Mouse (Mus musculus): ENCODE measurements at regions not wholly inside any gene's neighbourhood (a gene's known extent, or its start where the extent isn't known, plus 50 kb on each side); places are given as distances from the start of the nearest gene placed in this dataset.

DNA sequence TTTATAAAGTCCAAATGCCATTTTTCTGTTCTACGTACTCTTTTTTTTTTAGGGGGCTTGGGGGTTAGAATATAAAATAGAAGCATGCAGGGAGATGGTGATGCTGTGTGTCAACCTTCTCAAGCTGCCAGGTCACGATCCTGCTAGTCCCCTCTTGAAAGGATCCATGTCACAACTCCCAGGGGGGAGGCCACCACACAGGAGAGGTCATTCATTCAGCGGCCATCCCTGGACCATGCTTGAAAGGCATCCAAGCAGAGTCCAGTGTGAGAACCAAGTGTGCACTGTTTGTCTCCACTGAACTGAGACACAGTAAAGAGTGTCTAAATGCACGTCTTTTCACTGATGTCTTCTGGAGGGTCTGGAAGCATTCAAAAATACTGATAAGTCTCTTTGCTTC is 119.8 kb upstream of the N6amt1 start:
- no peaks in the 10 kb centered on the region for H3K4me1 ChIP-seq (ENCODE audit: control insufficient read depth, insufficient read depth, low read length)
- TF ChIP-seq CTCF (IDR thresholded peaks at IDR 0.05; ENCODE audit: control insufficient read depth, insufficient read depth, insufficient replicate concordance, low read depth, low read length) (no peak), POLR2A (IDR thresholded peaks at IDR 0.05; ENCODE audit: control insufficient read depth, low read depth, low read length) (no peak)
- no peak overlapping the region for H3K27ac ChIP-seq (ENCODE audit: control insufficient read depth, insufficient read depth, low read depth, low read length)
- no peaks in the 10 kb centered on the region for H3K36me3 ChIP-seq (ENCODE audit: control insufficient read depth, insufficient read depth, low read length)
- no peaks in the 10 kb centered on the region for H3K27me3 ChIP-seq (ENCODE audit: control insufficient read depth, insufficient read depth, low read length)
- H3K4me3 ChIP-seq (ENCODE audit: control insufficient read depth, low read depth, low read length) = no peak overlapping the region

DNA sequence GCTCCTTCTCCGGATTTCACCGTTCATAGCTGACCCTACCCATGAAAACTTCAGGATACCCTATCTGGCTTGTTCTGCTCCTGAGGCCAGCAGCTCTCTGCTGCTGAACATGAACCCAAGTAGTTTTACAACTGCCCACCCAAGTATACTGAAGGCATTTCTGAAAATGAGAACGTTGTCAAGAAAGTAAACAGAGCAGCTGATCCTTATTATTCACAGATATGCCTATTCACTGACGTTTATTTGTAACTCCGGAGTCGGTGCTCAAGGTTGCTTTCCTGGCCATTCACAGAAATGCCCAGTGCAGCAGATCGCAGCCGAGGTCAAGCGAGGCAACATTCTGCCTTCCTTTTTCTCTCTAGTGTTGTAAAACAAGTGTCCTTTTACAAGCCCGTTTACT is 128.4 kb upstream of the N6amt1 start:
- TF ChIP-seq CTCF (IDR thresholded peaks at IDR 0.05; ENCODE audit: control insufficient read depth, insufficient read depth, insufficient replicate concordance, low read depth, low read length) = no peak
- H3K27ac ChIP-seq (ENCODE audit: control insufficient read depth, insufficient read depth, low read depth, low read length) = no peak overlapping the region
- no peaks in the 10 kb centered on the region for H3K36me3 ChIP-seq (ENCODE audit: control insufficient read depth, insufficient read depth, low read length)
- no peaks in the 10 kb centered on the region for H3K27me3 ChIP-seq (ENCODE audit: control insufficient read depth, insufficient read depth, low read length)
- no peaks in the 10 kb centered on the region for H3K4me1 ChIP-seq (ENCODE audit: control insufficient read depth, insufficient read depth, low read length)
- H3K4me3 ChIP-seq (ENCODE audit: control insufficient read depth, low read depth, low read length) = no peak overlapping the region

DNA sequence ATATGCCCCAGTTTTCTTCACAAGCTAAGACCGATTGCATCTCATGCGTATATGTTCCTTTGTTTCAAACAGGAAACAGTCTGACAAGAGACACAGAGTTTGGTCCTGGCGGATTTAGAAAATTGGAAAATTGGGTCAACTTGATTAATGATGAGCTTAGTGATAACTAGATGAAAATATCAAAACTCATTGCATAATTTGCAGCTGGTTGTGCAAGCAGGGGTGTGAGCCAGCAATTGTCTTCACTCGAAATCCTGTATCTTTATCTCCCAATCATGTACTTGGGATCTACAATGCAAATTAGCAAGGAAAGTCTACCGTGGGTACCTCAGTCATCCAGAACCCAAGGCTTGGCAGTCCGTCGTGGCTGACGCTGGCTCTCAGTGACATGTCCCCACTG is 128.9 kb upstream of the N6amt1 start:
- Histone ChIP-seq H3K36me3 (ENCODE audit: control insufficient read depth, insufficient read depth, low read length) (no peaks in the 10 kb centered on the region), H3K4me1 (ENCODE audit: control insufficient read depth, insufficient read depth, low read length) (no peaks in the 10 kb centered on the region), H3K27me3 (ENCODE audit: control insufficient read depth, insufficient read depth, low read length) (no peaks in the 10 kb centered on the region), H3K4me3 (ENCODE audit: control insufficient read depth, low read depth, low read length) (no peak overlapping the region), H3K27ac (ENCODE audit: control insufficient read depth, insufficient read depth, low read depth, low read length) (no peak overlapping the region)
- TF ChIP-seq CTCF (IDR thresholded peaks at IDR 0.05; ENCODE audit: control insufficient read depth, insufficient read depth, insufficient replicate concordance, low read depth, low read length) (no peak), POLR2A (IDR thresholded peaks at IDR 0.05; ENCODE audit: control insufficient read depth, low read depth, low read length) (no peak)

DNA sequence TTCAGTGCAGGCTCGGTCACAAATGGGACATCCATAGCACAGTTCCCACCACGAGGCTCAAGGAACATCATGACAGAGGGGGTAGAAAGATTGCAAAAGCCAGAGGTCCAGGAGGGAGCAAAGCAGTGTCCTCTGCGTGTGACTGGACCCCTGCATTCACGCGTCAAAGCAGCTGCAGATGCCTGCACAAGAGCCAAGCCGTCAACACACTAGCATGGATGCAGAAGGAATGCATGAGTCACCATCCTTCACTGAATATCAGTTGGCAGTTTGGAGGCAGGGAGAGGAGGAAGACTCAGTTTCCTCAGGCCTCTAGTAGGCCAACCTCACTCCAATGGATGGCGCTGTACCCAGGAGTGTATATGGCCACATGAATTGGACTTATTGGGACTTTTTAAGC is 130.0 kb upstream of the N6amt1 start:
- Histone ChIP-seq H3K36me3 (ENCODE audit: control insufficient read depth, insufficient read depth, low read length) (no peaks in the 10 kb centered on the region), H3K27ac (ENCODE audit: control insufficient read depth, insufficient read depth, low read depth, low read length) (no peak overlapping the region), H3K27me3 (ENCODE audit: control insufficient read depth, insufficient read depth, low read length) (no peaks in the 10 kb centered on the region), H3K4me3 (ENCODE audit: control insufficient read depth, low read depth, low read length) (no peak overlapping the region), H3K4me1 (ENCODE audit: control insufficient read depth, insufficient read depth, low read length) (no peaks in the 10 kb centered on the region)
- no peak for TF ChIP-seq POLR2A (IDR thresholded peaks at IDR 0.05; ENCODE audit: control insufficient read depth, low read depth, low read length)
- no peak for TF ChIP-seq CTCF (IDR thresholded peaks at IDR 0.05; ENCODE audit: control insufficient read depth, insufficient read depth, insufficient replicate concordance, low read depth, low read length)

DNA sequence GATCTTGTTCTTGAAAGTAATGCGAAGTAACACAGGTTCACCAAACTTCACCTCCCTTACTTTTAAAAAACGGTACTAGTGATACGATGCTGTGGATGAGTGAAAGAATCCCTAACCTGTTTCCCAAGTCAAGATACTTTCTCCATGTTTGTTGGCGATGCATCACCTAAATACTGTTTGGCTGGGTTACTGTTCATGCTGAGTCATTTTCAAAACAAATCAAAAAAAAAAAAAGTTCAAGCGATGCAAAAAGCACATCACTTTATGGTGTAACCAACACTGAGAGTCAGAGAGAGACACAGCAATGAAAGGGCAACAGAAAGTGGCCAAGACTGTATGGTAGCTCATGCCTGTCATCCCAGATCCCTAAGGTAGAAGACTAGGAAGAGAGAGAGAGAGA is 133.4 kb upstream of the N6amt1 start:
- H3K27me3 ChIP-seq (ENCODE audit: control insufficient read depth, insufficient read depth, low read length) = no peaks in the 10 kb centered on the region
- no peaks in the 10 kb centered on the region for H3K36me3 ChIP-seq (ENCODE audit: control insufficient read depth, insufficient read depth, low read length)
- TF ChIP-seq POLR2A (IDR thresholded peaks at IDR 0.05; ENCODE audit: control insufficient read depth, low read depth, low read length) (no peak), CTCF (IDR thresholded peaks at IDR 0.05; ENCODE audit: control insufficient read depth, insufficient read depth, insufficient replicate concordance, low read depth, low read length) (no peak)
- H3K4me1 ChIP-seq (ENCODE audit: control insufficient read depth, insufficient read depth, low read length) = no peaks in the 10 kb centered on the region
- H3K4me3 ChIP-seq (ENCODE audit: control insufficient read depth, low read depth, low read length) = no peak overlapping the region
- H3K27ac ChIP-seq (ENCODE audit: control insufficient read depth, insufficient read depth, low read depth, low read length) = no peak overlapping the region

DNA sequence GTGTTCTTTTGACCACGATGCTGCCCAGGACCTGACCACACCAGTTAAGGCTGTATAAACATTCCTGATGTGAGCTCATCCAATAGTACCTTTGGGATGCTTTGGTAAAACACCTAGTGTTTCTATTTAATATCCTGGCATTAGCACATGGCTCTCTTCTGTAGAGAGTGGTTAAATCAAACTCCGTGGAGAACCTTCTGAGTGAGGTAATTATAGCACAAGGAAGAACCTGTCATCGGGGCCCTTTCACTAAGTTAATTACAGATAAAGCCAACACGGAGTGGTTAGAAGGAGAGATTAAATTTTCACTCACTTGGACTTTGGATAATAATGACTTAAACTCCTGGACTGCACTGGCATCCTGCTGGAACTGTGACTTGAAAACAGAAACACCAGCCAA is 133.8 kb upstream of the N6amt1 start:
- no peaks in the 10 kb centered on the region for H3K36me3 ChIP-seq (ENCODE audit: control insufficient read depth, insufficient read depth, low read length)
- H3K27me3 ChIP-seq (ENCODE audit: control insufficient read depth, insufficient read depth, low read length) = no peaks in the 10 kb centered on the region
- TF ChIP-seq POLR2A (IDR thresholded peaks at IDR 0.05; ENCODE audit: control insufficient read depth, low read depth, low read length) (no peak), CTCF (IDR thresholded peaks at IDR 0.05; ENCODE audit: control insufficient read depth, insufficient read depth, insufficient replicate concordance, low read depth, low read length) (no peak)
- no peak overlapping the region for H3K27ac ChIP-seq (ENCODE audit: control insufficient read depth, insufficient read depth, low read depth, low read length)
- H3K4me3 ChIP-seq (ENCODE audit: control insufficient read depth, low read depth, low read length) = no peak overlapping the region
- no peaks in the 10 kb centered on the region for H3K4me1 ChIP-seq (ENCODE audit: control insufficient read depth, insufficient read depth, low read length)

- Histone ChIP-seq H3K27me3 (ENCODE audit: control insufficient read depth, insufficient read depth, low read length) (no peaks in the 10 kb centered on the region), H3K4me1 (ENCODE audit: control insufficient read depth, insufficient read depth, low read length) (no peaks in the 10 kb centered on the region), H3K36me3 (ENCODE audit: control insufficient read depth, insufficient read depth, low read length) (no peaks in the 10 kb centered on the region), H3K4me3 (ENCODE audit: control insufficient read depth, low read depth, low read length) (no peak overlapping the region), H3K27ac (ENCODE audit: control insufficient read depth, insufficient read depth, low read depth, low read length) (no peak overlapping the region)
- TF ChIP-seq CTCF (IDR thresholded peaks at IDR 0.05; ENCODE audit: control insufficient read depth, insufficient read depth, insufficient replicate concordance, low read depth, low read length) (no peak), POLR2A (IDR thresholded peaks at IDR 0.05; ENCODE audit: control insufficient read depth, low read depth, low read length) (no peak)
Observed at GRCm38 (mm10) chr16:87207875-87208274, 146.1 kb upstream of the N6amt1 start.

- H3K27ac ChIP-seq (ENCODE audit: control insufficient read depth, insufficient read depth, low read depth, low read length) = no peak overlapping the region
- no peaks in the 10 kb centered on the region for H3K4me1 ChIP-seq (ENCODE audit: control insufficient read depth, insufficient read depth, low read length)
- no peak for TF ChIP-seq CTCF (IDR thresholded peaks at IDR 0.05; ENCODE audit: control insufficient read depth, insufficient read depth, insufficient replicate concordance, low read depth, low read length)
- no peak for TF ChIP-seq POLR2A (IDR thresholded peaks at IDR 0.05; ENCODE audit: control insufficient read depth, low read depth, low read length)
- H3K4me3 ChIP-seq (ENCODE audit: control insufficient read depth, low read depth, low read length) = no peak overlapping the region
- H3K36me3 ChIP-seq (ENCODE audit: control insufficient read depth, insufficient read depth, low read length) = no peaks in the 10 kb centered on the region
- no peaks in the 10 kb centered on the region for H3K27me3 ChIP-seq (ENCODE audit: control insufficient read depth, insufficient read depth, low read length)
Observed at GRCm38 (mm10) chr16:87190471-87190870, 163.5 kb upstream of the N6amt1 start.
